Mouse (Mus musculus) myocyte (in vitro differentiated cells): ENCODE data around the gene Tex35. TPM values are rescaled to one million over a fixed set of nuclear protein-coding genes. Genes with fewer than 3 reads are reported as not detected.

Source experiments
- H3K27me3 ChIP-seq: one replicate; pipeline ENCODE4 v1.6.1; 2011; ENCODE audit not compliant: control insufficient read depth, insufficient read depth, insufficient read length
- H3K36me3 ChIP-seq: one replicate; pipeline ENCODE4 v1.6.1; 2011; ENCODE audit not compliant: control insufficient read depth, insufficient read depth
- H3K4me2 ChIP-seq: one replicate; pipeline ENCODE4 v1.6.1; 2011; ENCODE audit warnings: low read depth, control low read depth
- H3K4me3 ChIP-seq: one replicate; pipeline ENCODE4 v1.5.1; 2011; ENCODE audit warnings: mild to moderate bottlenecking, control low read depth, moderate library complexity
- H3K79me2 ChIP-seq: one replicate; pipeline ENCODE4 v1.6.1; 2011; ENCODE audit not compliant: control insufficient read depth, insufficient read depth
- H3ac ChIP-seq: one replicate; pipeline ENCODE4 v1.6.1; 2011; ENCODE audit not compliant: control insufficient read depth, insufficient read length
- CEBPB ChIP-seq: IDR thresholded peaks from 2 replicates; pipeline ENCODE4 v1.6.1; 2011; ENCODE audit warnings: mild to moderate bottlenecking, moderate library complexity; ENCODE audit not compliant: poor library complexity, insufficient read depth, severe bottlenecking
- E2F4 ChIP-seq: IDR thresholded peaks from one replicate; pipeline ENCODE4 v1.6.1; 2011; ENCODE audit warnings: mild to moderate bottlenecking, control low read depth, moderate library complexity; ENCODE audit not compliant: insufficient read depth
- MAX ChIP-seq: IDR thresholded peaks from one replicate; pipeline ENCODE4 v1.6.1; 2011; ENCODE audit warnings: low read depth, mild to moderate bottlenecking, control low read depth
- MYOD1 ChIP-seq, 3 experiments: IDR thresholded peaks; one replicate each; pipeline ENCODE4 v1.6.1; 2011; ENCODE audit warnings: control low read depth in 2 of 3, low read depth in 2 of 3, mild to moderate bottlenecking in 2 of 3, moderate library complexity in 1 of 3; ENCODE audit not compliant: insufficient read length in 2 of 3, control insufficient read depth in 1 of 3
- MYOG ChIP-seq, 3 experiments: IDR thresholded peaks; one replicate each; pipeline ENCODE4 v1.6.1; 2011; ENCODE audit warnings: control low read depth in 2 of 3, low read depth in 2 of 3, mild to moderate bottlenecking in 2 of 3; ENCODE audit not compliant: insufficient read length in 2 of 3, control insufficient read depth in 1 of 3, insufficient read depth in 1 of 3
- POLR2A ChIP-seq: IDR thresholded peaks from one replicate; pipeline ENCODE4 v1.6.1; 2011; ENCODE audit warnings: low read depth, mild to moderate bottlenecking, control low read depth, moderate library complexity; ENCODE audit not compliant: insufficient read length
- POLR2AphosphoS2 ChIP-seq: IDR thresholded peaks from one replicate; pipeline ENCODE4 v1.6.1; 2011; ENCODE audit warnings: low read depth, control low read depth; ENCODE audit not compliant: insufficient read length
- REST ChIP-seq: IDR thresholded peaks from one replicate; pipeline ENCODE4 v1.6.1; 2011; ENCODE audit warnings: mild to moderate bottlenecking, control low read depth, moderate library complexity; ENCODE audit not compliant: insufficient read depth, insufficient read length
- SRF ChIP-seq: IDR thresholded peaks from one replicate; pipeline ENCODE4 v1.6.1; 2011; ENCODE audit warnings: low read depth; ENCODE audit not compliant: control insufficient read depth, insufficient read length
- TCF12 ChIP-seq: IDR thresholded peaks from one replicate; pipeline ENCODE4 v1.6.1; 2011; ENCODE audit warnings: mild to moderate bottlenecking, control low read depth; ENCODE audit not compliant: poor library complexity, insufficient read depth, severe bottlenecking
- TCF3 ChIP-seq: IDR thresholded peaks from one replicate; pipeline ENCODE4 v1.6.1; 2011; ENCODE audit warnings: low read depth, control low read depth; ENCODE audit not compliant: insufficient read length
- USF1 ChIP-seq: IDR thresholded peaks from one replicate; pipeline ENCODE4 v1.6.1; 2011; ENCODE audit warnings: low read depth, mild to moderate bottlenecking, control low read depth, moderate library complexity
- polyA plus RNA-seq: library from polyadenylated mRNA; unstranded; fragments of >200 nt; fragmentation: generic; extraction: Trizol; gene quantifications from one replicate; pipeline ENCODE4 v1.2.1, GENCODE M21; 2012; ENCODE audit warnings: missing spikeins

Tex35 gene
- 0.30 TPM for polyA plus RNA-seq

- no peak for TF ChIP-seq POLR2A
- TF ChIP-seq MAX, result no peak
- TF ChIP-seq USF1, result no peak
- TF ChIP-seq REST, result no peak
- no peak for TF ChIP-seq CEBPB
- TF ChIP-seq TCF3, result no peak
- TF ChIP-seq SRF, result no peak
- TF ChIP-seq E2F4, result no peak
- TF ChIP-seq POLR2AphosphoS2, result no peak
- no peak for TF ChIP-seq TCF12
- TF ChIP-seq MYOG (IDR thresholded peaks at IDR 0.05; ENCODE audit: control insufficient read depth in 1 of 3, insufficient read depth in 1 of 3, insufficient read length in 2 of 3, low read depth in 2 of 3), result no peak
- TF ChIP-seq MYOD1 (IDR thresholded peaks at IDR 0.05; ENCODE audit: control insufficient read depth in 1 of 3, insufficient read length in 2 of 3, low read depth in 2 of 3), result no peak
- Histone ChIP-seq H3K27me3 (no peaks in the 10 kb centered on the region), H3K4me3 (no peak within 1 kb of the TSS), H3ac (no peak within 1 kb of the TSS), H3K4me2 (no peak within 1 kb of the TSS), H3K79me2 (no peaks in the 10 kb centered on the region), H3K36me3 (no peaks in the 10 kb centered on the region)
Measured at GRCm38 (mm10) chr1:157108580-157108979, at the start of gene Tex35. Gene Tex35, minus strand, starts transcription at chr1:157108680.

- peaks cover 33% of the 10 kb centered on the region for H3K36me3 ChIP-seq
- H3K4me3 ChIP-seq, result no peak overlapping the region
- no peaks in the 10 kb centered on the region for H3K79me2 ChIP-seq
- H3ac ChIP-seq, result no peak overlapping the region
- no peak overlapping the region for H3K4me2 ChIP-seq
- TF ChIP-seq REST (no peak), SRF (no peak), MYOD1 (IDR thresholded peaks at IDR 0.05; ENCODE audit: control insufficient read depth in 1 of 3, insufficient read length in 2 of 3, low read depth in 2 of 3) (no peak), USF1 (no peak), POLR2A (no peak), TCF12 (no peak), POLR2AphosphoS2 (no peak), E2F4 (no peak), MYOG (IDR thresholded peaks at IDR 0.05; ENCODE audit: control insufficient read depth in 1 of 3, insufficient read depth in 1 of 3, insufficient read length in 2 of 3, low read depth in 2 of 3) (no peak), MAX (no peak), CEBPB (no peak), TCF3 (no peak)
- no peaks in the 10 kb centered on the region for H3K27me3 ChIP-seq
Measured at GRCm38 (mm10) chr1:157153781-157154180, 45.3 kb upstream of the Tex35 start.

GRCm38 (mm10) chr1:157150107-157150506 is 41.6 kb upstream of the Tex35 start:
- Histone ChIP-seq H3K27me3 (no peaks in the 10 kb centered on the region), H3ac (no peak overlapping the region), H3K79me2 (no peaks in the 10 kb centered on the region), H3K4me2 (no peak overlapping the region), H3K4me3 (no peak overlapping the region), H3K36me3 (peaks cover 37% of the 10 kb centered on the region)
- no peak for TF ChIP-seq POLR2A
- no peak for TF ChIP-seq USF1
- TF ChIP-seq REST, result no peak
- TF ChIP-seq MAX, result no peak
- no peak for TF ChIP-seq MYOD1 (IDR thresholded peaks at IDR 0.05; ENCODE audit: control insufficient read depth in 1 of 3, insufficient read length in 2 of 3, low read depth in 2 of 3)
- TF ChIP-seq SRF, result no peak
- no peak for TF ChIP-seq TCF3
- TF ChIP-seq POLR2AphosphoS2, result no peak
- TF ChIP-seq CEBPB, result no peak
- TF ChIP-seq E2F4, result no peak
- TF ChIP-seq MYOG (IDR thresholded peaks at IDR 0.05; ENCODE audit: control insufficient read depth in 1 of 3, insufficient read depth in 1 of 3, insufficient read length in 2 of 3, low read depth in 2 of 3), result no peak
- no peak for TF ChIP-seq TCF12

- H3K36me3 ChIP-seq, result peaks cover 32% of the 10 kb centered on the region
- H3K27me3 ChIP-seq, result no peaks in the 10 kb centered on the region
- H3K4me3 ChIP-seq, result no peak overlapping the region
- H3ac ChIP-seq, result no peak overlapping the region
- no peaks in the 10 kb centered on the region for H3K79me2 ChIP-seq
- TF ChIP-seq MAX (no peak), CEBPB (no peak), USF1 (no peak), REST (no peak), POLR2AphosphoS2 (no peak), TCF12 (no peak), POLR2A (no peak), MYOD1 (IDR thresholded peaks at IDR 0.05; ENCODE audit: control insufficient read depth in 1 of 3, insufficient read length in 2 of 3, low read depth in 2 of 3) (no peak), MYOG (IDR thresholded peaks at IDR 0.05; ENCODE audit: control insufficient read depth in 1 of 3, insufficient read depth in 1 of 3, insufficient read length in 2 of 3, low read depth in 2 of 3) (no peak), TCF3 (no peak), SRF (no peak), E2F4 (no peak)
- H3K4me2 ChIP-seq, result no peak overlapping the region
Measured at GRCm38 (mm10) chr1:157144621-157145020, 36.1 kb upstream of the Tex35 start.
